Mouse (Mus musculus) olfactory bulb, adult 2 months (tissue): Measurements from ENCODE around the gene Dbn1. TPM values are rescaled to one million over a fixed set of nuclear protein-coding genes. Genes with fewer than 3 reads are reported as not detected.
A peak's percentile ranks its signal among the peaks of the same experiment; 100 is the strongest.

Experiments used
- H3K27ac ChIP-seq: fragments of 200-500 bp; 2 replicates; pipeline ENCODE4 v1.5.1; 2012; ENCODE audit warnings: low read depth, low read length; ENCODE audit not compliant: insufficient read depth
- H3K4me1 ChIP-seq: fragments of 200-500 bp; 2 replicates; pipeline ENCODE4 v1.6.1; 2012; ENCODE audit warnings: low read length; ENCODE audit not compliant: control insufficient read depth, insufficient read depth
- H3K4me3 ChIP-seq: fragments of 200-500 bp; 2 replicates; pipeline ENCODE4 v1.5.1; 2012; ENCODE audit warnings: mild to moderate bottlenecking, low read depth, low read length, moderate library complexity; ENCODE audit not compliant: insufficient read depth
- CTCF ChIP-seq: fragments of 200-500 bp; IDR thresholded peaks from 2 replicates; pipeline ENCODE4 v1.5.1; 2012; ENCODE audit warnings: low read depth, mild to moderate bottlenecking, low read length, moderate library complexity; ENCODE audit not compliant: insufficient read depth
- POLR2A ChIP-seq: fragments of 200-500 bp; IDR thresholded peaks from 2 replicates; pipeline ENCODE4 v1.6.1; 2012; ENCODE audit warnings: mild to moderate bottlenecking, low read depth, low read length, moderate library complexity; ENCODE audit not compliant: insufficient read depth
- WGBS: fragments of 180-500 bp; shearing (Covaris S2); methylation state at CpG from one replicate; pipeline ENCODE4 v1.1.7; 2018; 5-methylcytosine and 5-hydroxymethylcytosine counted together
- polyA plus RNA-seq: library from polyadenylated mRNA; stranded (reverse); fragments of >200 nt; gene quantifications from 2 replicates; pipeline ENCODE4 v1.2.4, GENCODE M21; 2012; ENCODE audit warnings: low replicate concordance; ENCODE audit not compliant: missing spikeins, insufficient read depth, insufficient read length

Gene Dbn1
- polyA plus RNA-seq, 1 experiment = not detected

DNA sequence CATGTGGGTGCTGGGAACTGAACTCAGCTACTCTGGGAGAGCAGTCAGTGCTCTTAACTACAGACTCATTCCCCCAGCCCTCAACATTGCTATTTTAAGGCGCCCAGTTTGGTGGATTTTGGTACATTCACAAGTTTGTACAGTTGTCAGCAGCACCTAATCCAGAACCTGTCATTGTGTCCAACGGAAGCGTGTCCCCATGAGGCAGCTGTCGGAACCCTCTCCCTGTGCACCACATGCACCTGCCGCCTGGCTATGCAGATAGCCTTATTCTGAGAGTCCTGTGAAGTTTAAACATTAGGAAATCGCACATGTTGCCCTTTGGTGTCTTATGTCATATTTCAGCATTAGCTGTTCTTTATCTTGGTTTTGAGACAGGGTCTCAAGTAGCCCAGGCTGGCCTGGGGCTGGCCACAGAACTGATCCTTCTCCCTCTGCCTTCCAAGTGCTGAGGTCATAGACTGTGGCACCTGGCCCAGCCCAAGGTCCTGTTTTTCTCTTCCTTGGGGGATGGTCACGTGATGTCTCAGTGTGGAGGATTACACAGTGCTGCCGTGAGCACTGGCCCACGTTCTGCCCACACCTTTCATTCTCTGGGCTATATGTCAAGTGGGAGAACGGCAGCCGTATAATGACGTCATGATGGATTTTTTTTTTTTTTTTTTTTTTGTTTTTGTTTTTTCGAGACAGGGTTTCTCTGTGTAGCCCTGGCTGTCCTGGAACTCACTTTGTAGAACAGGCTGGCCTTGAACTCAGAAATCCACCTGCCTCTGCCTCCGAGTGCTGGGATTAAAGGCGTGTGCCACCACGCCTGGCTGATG is 38.0 kb upstream of the Dbn1 start:
- WGBS = 77% methylated on average over 16 of the region's 16 CpGs
- Histone ChIP-seq H3K4me1 (0 out of 2 replicates have a peak, but pooled peaks cover 5% of the 10 kb centered on the region), H3K4me3 (no peak overlapping the region), H3K27ac (no peak overlapping the region)
- TF ChIP-seq CTCF = no peak
- no peak for TF ChIP-seq POLR2A

DNA sequence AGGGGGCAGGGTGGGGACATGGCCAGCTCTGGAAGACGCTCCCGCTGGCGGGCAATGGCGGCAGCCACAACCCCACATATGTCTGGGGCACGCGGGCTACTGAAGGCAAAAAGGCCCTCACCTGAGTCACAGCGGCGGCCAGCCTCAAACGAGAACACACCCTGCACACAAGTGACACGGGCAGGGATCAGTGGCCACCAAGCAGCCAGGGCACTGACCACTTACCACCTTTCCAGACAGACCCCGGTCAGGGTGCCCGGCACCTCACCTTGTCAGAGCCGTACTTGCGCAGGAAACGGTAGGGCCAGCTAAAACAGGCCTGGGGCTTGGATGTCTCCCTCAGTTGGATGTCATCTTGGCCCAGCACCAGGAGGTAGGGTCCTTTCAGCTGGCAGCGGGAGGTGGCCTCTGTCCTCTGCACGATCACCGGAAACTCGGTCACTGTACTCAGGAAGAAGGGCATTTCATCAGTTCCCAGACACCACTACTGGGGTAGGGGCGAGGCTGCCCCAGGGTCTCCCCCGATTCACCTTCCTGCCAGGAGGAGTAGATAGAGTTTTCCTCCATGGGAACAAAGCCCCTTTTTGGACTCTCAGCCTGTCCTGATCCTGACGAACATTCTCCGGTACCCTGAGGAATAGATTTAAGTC is 36.2 kb upstream of the Dbn1 start:
- H3K4me1 ChIP-seq = 0 out of 2 replicates have a peak, but pooled peaks cover 5% of the 10 kb centered on the region
- 92% methylated on average over 23 of the region's 23 CpGs for WGBS
- H3K4me3 ChIP-seq = no peak overlapping the region
- no peak for TF ChIP-seq POLR2A
- no peak for TF ChIP-seq CTCF
- no peak overlapping the region for H3K27ac ChIP-seq

DNA sequence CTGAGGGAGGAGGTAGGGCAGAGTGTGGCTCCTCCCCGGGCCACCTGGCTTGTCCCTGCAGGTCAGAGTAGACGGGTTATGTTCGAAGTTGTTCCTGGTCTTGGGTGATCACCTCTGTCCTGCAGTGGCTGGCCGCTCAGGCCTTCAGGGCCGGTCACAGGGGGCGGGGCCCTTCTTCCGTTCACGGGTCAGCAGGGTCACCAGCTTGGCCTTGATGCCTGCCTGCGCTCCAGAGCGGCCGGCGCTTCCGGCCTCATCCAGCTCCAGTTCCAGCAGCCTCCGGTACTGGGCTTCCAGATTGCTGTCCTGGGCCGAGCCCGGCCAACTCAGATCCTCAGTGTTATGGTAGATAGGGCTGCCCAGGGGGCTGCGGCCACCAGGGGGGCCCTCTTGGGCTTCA is 35.4 kb upstream of the Dbn1 start:
- Histone ChIP-seq H3K4me3 (no peak overlapping the region), H3K4me1 (0 out of 2 replicates have a peak, but pooled peaks cover 5% of the 10 kb centered on the region), H3K27ac (no peak overlapping the region)
- WGBS = 78% methylated on average over 17 of the region's 17 CpGs
- no peak for TF ChIP-seq CTCF
- no peak for TF ChIP-seq POLR2A

DNA sequence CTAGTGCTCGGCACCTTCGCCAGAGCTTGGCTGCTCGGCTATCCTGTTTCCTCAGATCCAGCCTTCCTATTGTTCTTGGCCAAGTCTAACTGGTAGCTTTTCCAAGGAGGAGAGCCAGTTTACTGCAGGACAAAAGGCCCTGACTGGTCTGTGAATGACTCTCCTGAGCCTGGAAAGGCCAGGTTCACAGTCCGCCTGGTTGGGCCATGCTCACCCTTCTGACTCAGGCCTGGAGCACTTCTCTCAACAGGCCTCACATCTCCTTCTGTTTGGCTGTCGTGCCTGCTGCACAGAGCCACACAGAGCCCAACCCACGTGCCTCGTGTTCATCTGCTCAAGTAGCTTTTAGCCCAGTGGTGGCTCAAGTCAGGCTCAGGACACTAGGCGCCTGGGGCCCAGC is 34.8 kb upstream of the Dbn1 start:
- no peak overlapping the region for H3K4me3 ChIP-seq
- 52% methylated on average over 8 of the region's 8 CpGs for WGBS

DNA sequence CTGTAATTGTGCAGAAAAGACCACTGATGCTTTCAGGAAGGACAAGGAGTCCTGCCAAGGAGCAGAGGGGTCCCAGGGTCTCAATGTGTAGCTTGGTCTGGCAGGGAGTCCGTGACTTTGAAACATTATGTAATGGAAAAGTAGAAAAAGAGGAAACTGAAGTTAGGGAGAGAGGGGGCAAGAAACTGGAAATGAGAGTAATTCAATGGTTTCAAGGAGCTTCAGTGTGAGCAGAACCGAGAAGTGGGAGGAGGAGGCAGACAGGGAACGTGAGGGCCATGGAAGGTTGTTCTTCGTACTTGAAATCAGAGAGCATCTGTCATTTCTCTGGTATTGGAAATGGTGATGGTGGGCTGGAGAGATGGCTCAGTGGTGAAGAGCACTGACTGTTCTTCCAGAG is 31.7 kb upstream of the Dbn1 start:
- TF ChIP-seq CTCF = no peak
- no peak for TF ChIP-seq POLR2A
- no peaks in the 10 kb centered on the region; the same call in 1 of the 2 replicates for H3K4me1 ChIP-seq
- 55% methylated on average over 4 of the region's 4 CpGs for WGBS
- H3K4me3 ChIP-seq = no peak overlapping the region
- no peak overlapping the region for H3K27ac ChIP-seq

More for the DNA sequence above, 34.8 kb upstream of the Dbn1 start:
- H3K27ac ChIP-seq = no peak overlapping the region
- TF ChIP-seq CTCF (no peak), POLR2A (no peak)
- H3K4me1 ChIP-seq = 0 out of 2 replicates have a peak, but pooled peaks cover 5% of the 10 kb centered on the region

DNA sequence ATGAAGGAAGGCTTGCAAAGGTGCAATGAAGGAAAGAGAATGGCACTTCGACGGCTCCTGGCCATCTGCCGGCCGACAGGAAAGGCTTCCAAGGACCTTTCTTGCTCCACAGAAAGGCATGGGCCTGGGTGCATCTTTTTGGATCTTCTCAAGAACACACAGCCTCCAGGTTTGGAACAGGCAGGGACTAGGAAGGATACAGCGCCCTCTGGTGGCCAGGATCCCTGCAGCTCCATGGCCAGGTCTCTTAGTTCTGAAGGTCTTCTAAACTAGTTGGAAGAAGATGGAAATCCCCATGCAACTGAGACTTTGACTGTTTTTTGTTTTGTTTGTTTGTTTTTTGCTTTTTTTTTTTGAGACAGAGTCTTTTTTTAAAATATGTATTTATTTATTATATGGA is 29.0 kb upstream of the Dbn1 start:
- Histone ChIP-seq H3K4me1 (peaks cover 10% of the 10 kb centered on the region), H3K4me3 (no peak overlapping the region), H3K27ac (no peak overlapping the region)
- no peak for TF ChIP-seq POLR2A
- TF ChIP-seq CTCF = peak; percentile 59
- 1% methylated on average over 5 of the region's 5 CpGs for WGBS

DNA sequence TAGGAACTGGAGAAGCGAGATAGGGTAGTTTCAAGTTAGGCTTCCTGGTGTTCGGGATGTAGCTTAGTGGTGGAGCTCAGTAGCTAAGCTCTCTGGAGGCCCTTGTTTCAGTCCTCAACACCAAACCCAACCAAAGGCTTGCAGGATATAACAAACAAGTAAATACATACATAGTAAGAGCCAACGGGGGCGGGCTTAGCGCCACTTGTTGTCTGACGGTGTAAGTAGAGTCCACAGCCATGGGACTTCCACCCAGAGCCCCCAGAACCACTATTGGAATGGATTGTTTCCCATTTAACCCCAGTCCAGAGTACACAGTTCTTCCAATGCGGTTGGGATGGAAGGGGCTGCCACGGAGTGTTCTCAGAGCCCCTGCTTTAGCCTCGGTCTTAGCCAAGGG is 25.9 kb upstream of the Dbn1 start:
- Histone ChIP-seq H3K4me3 (no peak overlapping the region), H3K27ac (no peak overlapping the region), H3K4me1 (peaks cover 28% of the 10 kb centered on the region)
- WGBS = 34% methylated on average over 9 of the region's 9 CpGs
- TF ChIP-seq POLR2A (no peak), CTCF (no peak)

DNA sequence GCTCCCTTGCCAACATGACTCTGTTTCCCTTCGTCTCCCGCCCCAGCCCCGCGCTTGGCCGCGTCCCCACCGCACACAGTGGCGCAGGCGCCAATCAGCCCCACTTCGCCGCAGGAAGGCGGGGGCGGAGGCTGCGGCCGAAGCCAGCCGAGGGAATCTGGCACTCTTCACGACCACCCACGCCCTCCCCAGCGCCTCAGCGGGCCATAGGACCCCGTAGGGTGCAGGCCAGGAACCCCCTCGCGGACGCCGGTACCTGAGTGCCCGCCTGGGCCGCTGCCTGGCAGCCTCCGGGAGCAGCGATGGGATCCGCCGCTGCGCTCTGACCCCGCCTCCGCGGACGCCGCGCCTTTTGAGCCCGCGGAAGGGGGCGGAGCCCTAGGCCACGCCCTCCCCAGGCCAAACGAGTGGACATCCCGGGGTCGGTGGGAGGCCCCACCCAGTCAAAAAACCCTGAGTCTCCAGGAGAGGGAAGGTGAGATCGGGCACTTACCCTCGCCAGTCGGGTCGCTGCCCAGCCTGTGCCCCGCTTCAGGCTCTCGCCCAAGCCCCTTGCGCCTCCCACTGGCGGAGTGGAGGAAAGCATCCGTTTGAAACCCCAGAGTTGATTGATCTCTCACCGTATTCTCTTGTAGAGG is 25.3 kb upstream of the Dbn1 start, which contains the start of gene Pdlim7:
TSS of gene Pdlim7 (minus strand) at position 566 of the 638 bp plus-strand sequence.
- Histone ChIP-seq H3K4me1 (peaks cover 28% of the 10 kb centered on the region), H3K4me3 (peak within 1 kb of the TSS; percentile 79), H3K27ac (peak within 1 kb of the TSS; percentile 73)
- WGBS = under 1% methylated on average over 55 of the region's 55 CpGs
- TF ChIP-seq POLR2A (peak; percentile 98), CTCF (peak; percentile 100)
